Mouse (Mus musculus): ENCODE measurements around the gene Ftl1-ps1. TPM values are rescaled to one million over a fixed set of nuclear protein-coding genes. Genes with fewer than 3 reads are reported as not detected.
A peak's percentile ranks its signal among the peaks of the same experiment; 100 is the strongest.

The Ftl1-ps1 gene
- polyA plus RNA-seq, 1 experiment from 2014 or later, result 95.1 TPM

- Histone ChIP-seq H3K27me3 (ENCODE audit: control insufficient read depth, insufficient read depth, low read length) (no peaks in the 10 kb centered on the region), H3K4me2 (ENCODE audit: low read length) (peak overlapping the region; percentile 68), H3K9me3 (ENCODE audit: control insufficient read depth, low read length) (no peaks in the 10 kb centered on the region), H3K4me3 (replicated peaks; ENCODE audit: low read depth, low read length) (peak overlapping the region; percentile 63), H3K9ac (replicated peaks; ENCODE audit: low read length) (no peak overlapping the region), H3K36me3 (ENCODE audit: control insufficient read depth, insufficient read depth, low read length) (no peaks in the 10 kb centered on the region), H3K4me1 (ENCODE audit: control insufficient read depth, insufficient read depth, low read length) (peaks cover 9% of the 10 kb centered on the region; the same call in 1 of the 2 replicates), H3K27ac (replicated peaks; ENCODE audit: low read depth, low read length) (no peak overlapping the region)
- ATAC-seq (ENCODE audit: low FRiP score, low TSS enrichment) (no peak), DNase-seq (no peak)
- 72% methylated on average over 6 of the region's 6 CpGs for WGBS
Measured at GRCm38 (mm10) chr13:74389730-74390129, 9.8 kb upstream of the Ftl1-ps1 start.

- H3K4me1 ChIP-seq (ENCODE audit: control insufficient read depth, insufficient read depth, low read length), result peaks cover 9% of the 10 kb centered on the region; the same call in 1 of the 2 replicates
- no peaks in the 10 kb centered on the region for H3K27me3 ChIP-seq (ENCODE audit: control insufficient read depth, insufficient read depth, low read length)
- DNase-seq (peak; percentile 89), ATAC-seq (ENCODE audit: low FRiP score, low TSS enrichment) (peak; percentile 93)
- peak within 1 kb of the TSS; percentile 68 for H3K4me2 ChIP-seq (ENCODE audit: low read length)
- H3K27ac ChIP-seq (replicated peaks; ENCODE audit: low read depth, low read length), result no peak within 1 kb of the TSS
- peak within 1 kb of the TSS; percentile 60 for H3K9ac ChIP-seq (replicated peaks; ENCODE audit: low read length)
- no peaks in the 10 kb centered on the region for H3K9me3 ChIP-seq (ENCODE audit: control insufficient read depth, low read length)
- no peaks in the 10 kb centered on the region for H3K36me3 ChIP-seq (ENCODE audit: control insufficient read depth, insufficient read depth, low read length)
- WGBS, result 1% methylated on average over 14 of the region's 14 CpGs
- H3K4me3 ChIP-seq (replicated peaks; ENCODE audit: low read depth, low read length), result peak within 1 kb of the TSS; percentile 63
Measured at GRCm38 (mm10) chr13:74390371-74390990, 9.0 kb upstream of the Ftl1-ps1 start, which contains the start of gene Zfp72. Zfp72 (minus strand) TSS chr13:74390836.

DNA sequence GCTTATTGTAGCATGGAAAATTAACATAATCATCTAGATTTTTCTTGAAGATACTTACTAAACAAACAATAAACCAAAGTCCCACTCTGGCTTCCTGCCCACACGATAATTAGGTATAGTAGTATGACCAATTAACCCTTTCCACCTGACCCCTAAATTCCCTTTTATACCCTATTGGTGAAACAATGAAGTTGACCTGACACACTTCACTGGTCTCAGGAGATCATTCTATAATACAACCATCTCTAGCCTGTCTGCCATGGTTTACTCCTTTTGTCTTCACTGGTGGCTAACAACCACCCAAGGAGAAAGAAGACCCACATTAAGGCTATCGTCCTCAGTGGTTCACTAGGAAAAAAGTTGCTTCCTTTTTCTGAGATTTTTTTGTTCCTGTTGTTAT, 8.3 kb upstream of the Ftl1-ps1 start:
- ATAC-seq (ENCODE audit: low FRiP score, low TSS enrichment), result peak; percentile 46; the same call in 1 of the 2 replicates
- Histone ChIP-seq H3K9me3 (ENCODE audit: control insufficient read depth, low read length) (no peaks in the 10 kb centered on the region), H3K27me3 (ENCODE audit: control insufficient read depth, insufficient read depth, low read length) (no peaks in the 10 kb centered on the region), H3K4me3 (replicated peaks; ENCODE audit: low read depth, low read length) (no peak overlapping the region), H3K4me2 (ENCODE audit: low read length) (no peak overlapping the region), H3K9ac (replicated peaks; ENCODE audit: low read length) (no peak overlapping the region), H3K36me3 (ENCODE audit: control insufficient read depth, insufficient read depth, low read length) (no peaks in the 10 kb centered on the region), H3K4me1 (ENCODE audit: control insufficient read depth, insufficient read depth, low read length) (peaks cover 9% of the 10 kb centered on the region; the same call in 1 of the 2 replicates), H3K27ac (replicated peaks; ENCODE audit: low read depth, low read length) (no peak overlapping the region)
- WGBS, result 78% methylated on average over 2 of the region's 2 CpGs
- DNase-seq, result peak; percentile 4

DNA sequence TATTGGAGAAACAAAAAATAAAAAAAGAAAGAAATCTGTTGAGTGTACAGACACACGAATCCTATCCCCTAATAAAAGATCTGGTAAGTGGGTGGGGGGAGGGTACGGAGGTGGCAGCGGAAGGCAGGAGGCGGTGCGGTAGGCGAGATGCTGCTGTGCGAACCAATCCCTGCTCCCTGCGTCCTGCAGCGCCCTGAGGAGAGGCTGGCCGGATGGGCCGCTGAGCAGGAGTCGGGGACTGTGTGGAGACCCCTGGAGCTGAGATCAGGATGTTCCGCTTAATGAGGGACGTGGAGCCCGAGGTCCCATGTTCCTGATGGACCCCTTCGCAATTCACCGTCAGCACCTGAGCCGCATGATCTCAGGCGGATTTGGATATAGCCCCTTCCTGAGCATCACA, 40.4 kb downstream of the Ftl1-ps1 start:
- ATAC-seq (ENCODE audit: low FRiP score, low TSS enrichment), result no peak
- Histone ChIP-seq H3K4me1 (ENCODE audit: control insufficient read depth, insufficient read depth, low read length) (no peaks in the 10 kb centered on the region), H3K4me3 (replicated peaks; ENCODE audit: low read depth, low read length) (no peak overlapping the region), H3K36me3 (ENCODE audit: control insufficient read depth, insufficient read depth, low read length) (0 out of 2 replicates have a peak, but pooled peaks cover 3% of the 10 kb centered on the region), H3K27me3 (ENCODE audit: control insufficient read depth, insufficient read depth, low read length) (no peaks in the 10 kb centered on the region), H3K4me2 (ENCODE audit: low read length) (no peak overlapping the region), H3K9me3 (ENCODE audit: control insufficient read depth, low read length) (peaks cover 51% of the 10 kb centered on the region), H3K27ac (replicated peaks; ENCODE audit: low read depth, low read length) (no peak overlapping the region), H3K9ac (replicated peaks; ENCODE audit: low read length) (no peak overlapping the region)
- WGBS, result 25% methylated on average over 19 of the region's 19 CpGs
- no peak for DNase-seq

MicroRNA genes within 50 kb of the gene (microRNA counts, 519-probe panel; counts per million panel counts)
- microRNA mmu-miR-692, result not detected

Small RNA genes within 50 kb of the gene (microRNA-seq; reads per million reads assigned to microRNA genes)
- gene Mir692-3, result not detected

Other genes starting within 250 kb of the Ftl1-ps1 start
- gene Exoc3, start 191.0 kb upstream of the Ftl1-ps1 start, polyA plus RNA-seq (2014; fragmentation: Nextera tagmentation; extraction: Ambion mirVana), result 125 and 145 TPM in 2 replicates
- gene Ahrr, start 107.4 kb upstream of the Ftl1-ps1 start, polyA plus RNA-seq (2014; fragmentation: Nextera tagmentation; extraction: Ambion mirVana), result 0.15 and 1.5 TPM in 2 replicates
- 126 and 131 TPM in 2 replicates for gene Pdcd6, start 82.1 kb upstream of the Ftl1-ps1 start, polyA plus RNA-seq (2014; fragmentation: Nextera tagmentation; extraction: Ambion mirVana)
- gene Sdha, start 49.4 kb upstream of the Ftl1-ps1 start, polyA plus RNA-seq (2014; fragmentation: Nextera tagmentation; extraction: Ambion mirVana), result 153 and 196 TPM in 2 replicates
- 41.7 and 46.2 TPM in 2 replicates for gene Ccdc127, start 49.4 kb upstream of the Ftl1-ps1 start, polyA plus RNA-seq (2014; fragmentation: Nextera tagmentation; extraction: Ambion mirVana)
- not detected in 2 replicates for gene Lrrc14b, start 35.7 kb upstream of the Ftl1-ps1 start, polyA plus RNA-seq (2014; fragmentation: Nextera tagmentation; extraction: Ambion mirVana)
- gene Zfp72, start 8.9 kb upstream of the Ftl1-ps1 start, polyA plus RNA-seq (2014; fragmentation: Nextera tagmentation; extraction: Ambion mirVana), result 7.3 and 9.3 TPM in 2 replicates
- 14.3 and 15.2 TPM in 2 replicates for gene Zfp825, start 94.3 kb downstream of the Ftl1-ps1 start, polyA plus RNA-seq (2014; fragmentation: Nextera tagmentation; extraction: Ambion mirVana)
- gene Erap1, start 239.9 kb downstream of the Ftl1-ps1 start, polyA plus RNA-seq (2014; fragmentation: Nextera tagmentation; extraction: Ambion mirVana), result 2.1 and 4.6 TPM in 2 replicates